Mouse (Mus musculus): ENCODE data around the gene Cdk2.

Gene Cdk2

GRCm38 (mm10) chr10:128703895-128704294, 936 bp downstream of the Cdk2 start, which contains the start of gene Pmel:
Gene Pmel, plus strand, starts transcription at chr10:128704195.
- DNase-seq (ENCODE audit: low spot score in 2 of 2), result no peak

- no peak for DNase-seq (ENCODE audit: low spot score in 2 of 2)
Measured at GRCm38 (mm10) chr10:128702328-128703007, 2.4 kb downstream of the Cdk2 start.

- no peak for DNase-seq (ENCODE audit: low spot score in 2 of 2)
Measured at GRCm38 (mm10) chr10:128700712-128701111, 4.1 kb downstream of the Cdk2 start.

- DNase-seq (ENCODE audit: low spot score in 2 of 2), result no peak
Measured at GRCm38 (mm10) chr10:128699611-128700010, 5.2 kb downstream of the Cdk2 start.

GRCm38 (mm10) chr10:128699006-128699405, 5.8 kb downstream of the Cdk2 start:
- no peak for DNase-seq (ENCODE audit: low spot score in 2 of 2)

- no peak for DNase-seq (ENCODE audit: low spot score in 2 of 2)
Measured at GRCm38 (mm10) chr10:128697072-128697725, 7.6 kb downstream of the Cdk2 start.

GRCm38 (mm10) chr10:128695992-128696807, 8.6 kb downstream of the Cdk2 start, which contains the start of gene Rab5b:
Gene Rab5b, minus strand, starts transcription at chr10:128696264.
- DNase-seq (ENCODE audit: low spot score in 2 of 2), result peak; percentile 94 to 96

- no peak for DNase-seq (ENCODE audit: low spot score in 2 of 2)
Measured at GRCm38 (mm10) chr10:128695411-128695991, 9.3 kb downstream of the Cdk2 start.

- DNase-seq (ENCODE audit: low spot score in 2 of 2), result no peak
Measured at GRCm38 (mm10) chr10:128674469-128675008, 30.3 kb downstream of the Cdk2 start.

GRCm38 (mm10) chr10:128673763-128674468, 30.9 kb downstream of the Cdk2 start, which contains the start of gene Suox:
Gene Suox, minus strand, starts transcription at chr10:128674073.
- peak; percentile 77 to 89 for DNase-seq (ENCODE audit: low spot score in 2 of 2)

GRCm38 (mm10) chr10:128671148-128671547, 33.7 kb downstream of the Cdk2 start:
- no peak for DNase-seq (ENCODE audit: low spot score in 2 of 2)

- DNase-seq (ENCODE audit: low spot score in 2 of 2), result peak; percentile 59 to 80
Measured at GRCm38 (mm10) chr10:128668790-128669672, 35.8 kb downstream of the Cdk2 start.

- DNase-seq (ENCODE audit: low spot score in 2 of 2), result no peak
Measured at GRCm38 (mm10) chr10:128665806-128666205, 39.0 kb downstream of the Cdk2 start.

GRCm38 (mm10) chr10:128665307-128665706, 39.5 kb downstream of the Cdk2 start:
- no peak for DNase-seq (ENCODE audit: low spot score in 2 of 2)

- no peak for DNase-seq (ENCODE audit: low spot score in 2 of 2)
Measured at GRCm38 (mm10) chr10:128664808-128665207, 40.0 kb downstream of the Cdk2 start.

- DNase-seq (ENCODE audit: low spot score in 2 of 2), result no peak
Measured at GRCm38 (mm10) chr10:128663441-128664220, 41.2 kb downstream of the Cdk2 start.

- DNase-seq (ENCODE audit: low spot score in 2 of 2), result no peak
Measured at GRCm38 (mm10) chr10:128662465-128662864, 42.4 kb downstream of the Cdk2 start.

- DNase-seq (ENCODE audit: low spot score in 2 of 2), result no peak
Measured at GRCm38 (mm10) chr10:128659490-128659889, 45.3 kb downstream of the Cdk2 start.

GRCm38 (mm10) chr10:128657844-128658243, 47.0 kb downstream of the Cdk2 start:
- no peak for DNase-seq (ENCODE audit: low spot score in 2 of 2)
